Mouse (Mus musculus): ENCODE measurements around the gene Sec61a1. TPM values are rescaled to one million over a fixed set of nuclear protein-coding genes. Genes with fewer than 3 reads are reported as not detected.

Sec61a1 gene
- polyA plus RNA-seq, 1 experiment from 2014 or later, result 169 TPM

GRCm38 (mm10) chr6:88514546-88514945 lies 4.2 kb downstream of the Sec61a1 start:
- Histone ChIP-seq H3K9me3 (no peaks in the 10 kb centered on the region), H3K36me3 (replicated peaks) (peaks cover 49% of the 10 kb centered on the region), H3K27ac (no peak overlapping the region), H3K4me2 (no peak overlapping the region), H3K9ac (no peak overlapping the region), H3K27me3 (replicated peaks) (no peaks in the 10 kb centered on the region), H3K4me3 (no peak overlapping the region), H3K4me1 (peaks cover 22% of the 10 kb centered on the region)
- 85% methylated on average over 4 of the region's 4 CpGs for WGBS
- no peak for ATAC-seq (replicated peaks)

- ATAC-seq (replicated peaks), result no peak
- Histone ChIP-seq H3K27me3 (replicated peaks) (no peaks in the 10 kb centered on the region), H3K36me3 (replicated peaks) (peaks cover 52% of the 10 kb centered on the region), H3K4me1 (peaks cover 17% of the 10 kb centered on the region), H3K9me3 (no peaks in the 10 kb centered on the region), H3K9ac (no peak overlapping the region), H3K4me3 (no peak overlapping the region), H3K4me2 (no peak overlapping the region), H3K27ac (no peak overlapping the region)
- WGBS, result 91% methylated on average over 8 of the region's 8 CpGs
Observed at GRCm38 (mm10) chr6:88513984-88514383, 4.7 kb downstream of the Sec61a1 start.

- H3K4me1 ChIP-seq, result peaks cover 8% of the 10 kb centered on the region
- peaks cover 45% of the 10 kb centered on the region for H3K36me3 ChIP-seq (replicated peaks)
- no peak overlapping the region for H3K9ac ChIP-seq
- no peaks in the 10 kb centered on the region for H3K9me3 ChIP-seq
- WGBS, result 99% methylated on average over 4 of the region's 4 CpGs
- H3K4me3 ChIP-seq, result no peak overlapping the region
- no peak for ATAC-seq (replicated peaks)
- H3K27me3 ChIP-seq (replicated peaks), result no peaks in the 10 kb centered on the region
- H3K27ac ChIP-seq, result no peak overlapping the region
- H3K4me2 ChIP-seq, result no peak overlapping the region
Observed at GRCm38 (mm10) chr6:88503044-88503443, 15.7 kb downstream of the Sec61a1 start.

- H3K36me3 ChIP-seq (replicated peaks), result peaks cover 39% of the 10 kb centered on the region
- WGBS, result 83% methylated on average over 13 of the region's 13 CpGs
- H3K9me3 ChIP-seq, result no peaks in the 10 kb centered on the region
- H3K27ac ChIP-seq, result no peak overlapping the region
- no peak overlapping the region for H3K9ac ChIP-seq
- no peak overlapping the region for H3K4me3 ChIP-seq
- H3K4me1 ChIP-seq, result peaks cover 8% of the 10 kb centered on the region
- H3K4me2 ChIP-seq, result no peak overlapping the region
- no peaks in the 10 kb centered on the region for H3K27me3 ChIP-seq (replicated peaks)
- no peak for ATAC-seq (replicated peaks)
Observed at GRCm38 (mm10) chr6:88502030-88502970, 16.4 kb downstream of the Sec61a1 start.

- ATAC-seq (replicated peaks), result peak; percentile 40
- Histone ChIP-seq H3K9me3 (no peaks in the 10 kb centered on the region), H3K4me1 (peaks cover 8% of the 10 kb centered on the region), H3K4me2 (peak overlapping the region; percentile 91), H3K9ac (peak overlapping the region; percentile 77), H3K36me3 (replicated peaks) (peaks cover 26% of the 10 kb centered on the region), H3K27me3 (replicated peaks) (no peaks in the 10 kb centered on the region), H3K4me3 (peak overlapping the region; percentile 54), H3K27ac (peak overlapping the region; percentile 57; the same call in 1 of the 2 replicates)
- WGBS, result 8% methylated on average over 3 of the region's 3 CpGs
Observed at GRCm38 (mm10) chr6:88500405-88500767, 18.3 kb downstream of the Sec61a1 start.

- Histone ChIP-seq H3K4me3 (peak overlapping the region; percentile 54), H3K4me2 (peak overlapping the region; percentile 91), H3K9ac (peak overlapping the region; percentile 77), H3K27ac (peak overlapping the region; percentile 57), H3K9me3 (no peaks in the 10 kb centered on the region), H3K36me3 (replicated peaks) (peaks cover 19% of the 10 kb centered on the region), H3K4me1 (peaks cover 8% of the 10 kb centered on the region), H3K27me3 (replicated peaks) (no peaks in the 10 kb centered on the region)
- 3% methylated on average over 76 of the region's 76 CpGs for WGBS
- peak; percentile 88 for ATAC-seq (replicated peaks)
Observed at GRCm38 (mm10) chr6:88499481-88500404, 19.0 kb downstream of the Sec61a1 start.

- no peaks in the 10 kb centered on the region for H3K27me3 ChIP-seq (replicated peaks)
- H3K36me3 ChIP-seq (replicated peaks), result peaks cover 12% of the 10 kb centered on the region; the same call in 1 of the 2 replicates
- no peak overlapping the region for H3K9ac ChIP-seq
- ATAC-seq (replicated peaks), result no peak
- H3K4me2 ChIP-seq, result no peak overlapping the region
- H3K4me3 ChIP-seq, result no peak overlapping the region
- H3K4me1 ChIP-seq, result no peaks in the 10 kb centered on the region
- H3K9me3 ChIP-seq, result no peaks in the 10 kb centered on the region
- 89% methylated on average over 6 of the region's 6 CpGs for WGBS
- no peak overlapping the region for H3K27ac ChIP-seq
Observed at GRCm38 (mm10) chr6:88493712-88494111, 25.0 kb downstream of the Sec61a1 start.

GRCm38 (mm10) chr6:88490629-88491354 lies 27.9 kb downstream of the Sec61a1 start:
- no peak for ATAC-seq (replicated peaks)
- no peak overlapping the region for H3K27ac ChIP-seq

GRCm38 (mm10) chr6:88489834-88490233 lies 28.9 kb downstream of the Sec61a1 start:
- Histone ChIP-seq H3K9me3 (no peaks in the 10 kb centered on the region), H3K4me3 (no peak overlapping the region), H3K4me2 (no peak overlapping the region), H3K36me3 (replicated peaks) (peaks cover 12% of the 10 kb centered on the region; the same call in 1 of the 2 replicates), H3K4me1 (no peaks in the 10 kb centered on the region), H3K27me3 (replicated peaks) (no peaks in the 10 kb centered on the region), H3K9ac (no peak overlapping the region), H3K27ac (no peak overlapping the region)
- ATAC-seq (replicated peaks), result no peak
- 88% methylated on average over 6 of the region's 6 CpGs for WGBS

More at GRCm38 (mm10) chr6:88490629-88491354, 27.9 kb downstream of the Sec61a1 start:
- Histone ChIP-seq H3K9ac (no peak overlapping the region), H3K4me3 (no peak overlapping the region), H3K4me2 (no peak overlapping the region), H3K9me3 (no peaks in the 10 kb centered on the region), H3K36me3 (replicated peaks) (peaks cover 10% of the 10 kb centered on the region; the same call in 1 of the 2 replicates), H3K27me3 (replicated peaks) (no peaks in the 10 kb centered on the region), H3K4me1 (no peaks in the 10 kb centered on the region)
- 84% methylated on average over 12 of the region's 12 CpGs for WGBS

- Histone ChIP-seq H3K4me2 (no peak overlapping the region), H3K27ac (no peak overlapping the region), H3K36me3 (replicated peaks) (peaks cover 20% of the 10 kb centered on the region), H3K9ac (no peak overlapping the region), H3K27me3 (replicated peaks) (no peaks in the 10 kb centered on the region), H3K4me1 (no peaks in the 10 kb centered on the region), H3K4me3 (no peak overlapping the region), H3K9me3 (no peaks in the 10 kb centered on the region)
- 96% methylated on average over 7 of the region's 7 CpGs for WGBS
- ATAC-seq (replicated peaks), result no peak
Observed at GRCm38 (mm10) chr6:88489026-88489425, 29.7 kb downstream of the Sec61a1 start.

GRCm38 (mm10) chr6:88486893-88487292 lies 31.8 kb downstream of the Sec61a1 start:
- peak; percentile 66 for ATAC-seq (replicated peaks)
- Histone ChIP-seq H3K4me3 (no peak overlapping the region), H3K4me2 (no peak overlapping the region), H3K27me3 (replicated peaks) (no peaks in the 10 kb centered on the region), H3K36me3 (replicated peaks) (peaks cover 32% of the 10 kb centered on the region), H3K4me1 (no peaks in the 10 kb centered on the region), H3K9me3 (no peaks in the 10 kb centered on the region), H3K9ac (no peak overlapping the region), H3K27ac (no peak overlapping the region)
- 83% methylated on average over 8 of the region's 8 CpGs for whole genome bisulfite sequencing
